Mouse (Mus musculus): ENCODE measurements around the gene Dvl1. TPM values are rescaled to one million over a fixed set of nuclear protein-coding genes. Genes with fewer than 3 reads are reported as not detected.

Dvl1 gene
- total RNA-seq, 2 experiments from 2014 or later, result 85.4 to 86.9 TPM

DNA sequence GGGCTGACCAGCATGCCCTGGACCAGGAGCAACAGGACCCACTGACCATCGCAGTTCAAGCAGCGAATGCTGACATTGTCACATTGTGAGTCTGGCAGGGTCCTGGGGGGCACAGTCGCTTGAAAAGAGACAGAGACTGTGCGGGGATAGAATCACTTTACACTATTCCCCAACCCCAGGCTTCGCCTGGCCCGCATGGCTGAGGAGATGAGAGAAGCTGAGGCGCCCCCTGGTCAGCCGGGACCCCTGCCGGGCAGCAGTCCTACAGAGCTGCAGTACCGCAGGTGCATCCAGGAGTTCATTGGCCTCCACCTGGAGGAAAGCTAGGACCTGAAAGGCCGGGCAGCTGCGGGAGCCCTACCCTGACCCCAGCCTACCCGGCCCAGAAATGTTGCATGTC, 58.4 kb downstream of the Dvl1 start:
- DNase-seq (ENCODE audit: low spot score in 2 of 2), result peak in 1 of 2 experiments; percentile 0

DNA sequence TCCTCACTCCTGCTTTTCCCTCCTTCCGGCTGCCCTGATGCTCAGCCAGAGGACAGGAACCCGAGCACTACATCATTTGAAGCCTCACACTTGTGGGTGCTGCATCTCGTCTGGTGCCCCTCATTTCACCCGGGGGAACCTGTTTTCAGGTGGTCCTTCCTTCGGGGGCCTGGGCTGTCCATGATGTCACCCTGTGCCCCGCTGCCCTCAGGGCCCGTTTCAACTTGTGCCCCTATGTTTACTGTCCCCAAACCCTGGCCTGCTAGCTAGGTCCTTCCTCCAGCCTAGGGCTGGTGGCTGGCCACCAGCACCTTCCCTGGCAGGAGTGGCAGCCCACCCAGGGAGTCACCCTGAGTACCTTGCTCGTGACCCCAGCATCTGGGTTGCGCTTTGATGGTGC, 58.9 kb downstream of the Dvl1 start:
- peak in 1 of 2 experiments; percentile 1 for DNase-seq (ENCODE audit: low spot score in 2 of 2)

DNA sequence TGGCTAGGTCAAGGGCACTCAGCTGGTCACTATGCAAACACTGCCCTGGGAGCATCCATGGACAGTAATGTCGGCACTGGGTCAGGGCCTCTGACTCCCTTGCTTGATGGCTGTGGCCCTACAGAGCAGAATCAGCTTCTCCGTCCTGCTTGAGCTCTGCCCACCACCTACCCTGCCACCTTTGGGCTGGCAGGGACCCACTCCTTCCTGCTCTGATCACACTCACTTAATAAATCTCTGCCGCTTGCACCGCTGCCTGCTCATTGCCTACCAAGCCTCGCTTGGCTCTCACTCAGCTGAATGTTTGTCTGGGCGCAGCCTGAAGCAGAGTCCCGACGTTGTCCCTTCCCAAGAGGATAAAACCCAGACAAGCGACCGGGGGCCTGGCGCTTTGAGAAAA, 59.8 kb downstream of the Dvl1 start:
- peak in 1 of 2 experiments; percentile 0 for DNase-seq (ENCODE audit: low spot score in 2 of 2)

DNA sequence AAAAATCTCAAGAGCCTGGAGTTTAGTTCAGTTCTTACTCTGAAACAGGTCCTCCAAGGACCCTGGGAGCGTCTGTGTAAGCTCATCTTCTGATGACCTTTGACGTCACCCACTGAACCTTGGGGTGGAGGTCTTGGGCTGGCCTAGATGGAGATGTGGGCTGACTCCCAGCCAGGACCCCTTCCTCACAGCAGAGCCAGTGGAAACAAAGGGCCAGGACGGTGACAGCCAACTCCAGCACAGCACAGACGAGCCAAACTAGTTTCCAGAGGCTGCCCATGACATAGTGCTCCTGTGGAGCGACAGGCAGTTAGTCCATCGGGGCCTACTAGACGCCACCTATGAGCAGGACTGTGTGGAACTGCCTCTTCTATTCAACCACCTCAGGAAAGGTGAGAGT, 61.1 kb downstream of the Dvl1 start:
- peak in 1 of 2 experiments; percentile 0 for DNase-seq (ENCODE audit: low spot score in 2 of 2)

DNA sequence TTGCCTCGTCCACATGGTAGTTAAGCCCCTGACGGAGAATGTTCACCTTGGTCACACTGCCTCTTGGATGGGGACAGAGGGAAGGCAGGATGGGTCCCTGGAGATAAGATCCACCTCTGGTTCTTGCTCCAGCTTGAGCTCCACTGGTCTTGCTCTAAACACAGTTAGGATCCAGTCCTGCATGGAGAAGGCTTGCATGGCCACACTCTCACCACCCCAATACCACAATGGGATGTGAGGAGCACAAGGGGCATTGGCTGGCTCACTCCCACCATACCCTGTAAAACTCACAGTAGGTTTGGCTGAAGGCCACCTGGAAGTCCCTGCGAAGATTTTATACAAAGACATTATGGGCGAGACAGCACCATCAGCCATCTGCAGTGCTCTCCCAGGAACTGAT, 61.5 kb downstream of the Dvl1 start:
- DNase-seq (ENCODE audit: low spot score in 2 of 2), result peak in 1 of 2 experiments; percentile 2

Other genes starting within 250 kb of the Dvl1 start
- gene Slc35e2, start 246.0 kb upstream of the Dvl1 start, total RNA-seq (2021), result 10 to 100 TPM; 39.3 to 42.3 TPM
- 10 to 100 TPM; 45.3 to 47.0 TPM for gene Cdk11b, start 222.5 kb upstream of the Dvl1 start, total RNA-seq (2021)
- not detected for gene Gm10563, start 202.0 kb upstream of the Dvl1 start, total RNA-seq (2021)
- gene Mmp23, start 194.0 kb upstream of the Dvl1 start, total RNA-seq (2021), result 1 to 10 TPM; 2.8 to 4.2 TPM
- gene Mib2, start 178.2 kb upstream of the Dvl1 start, total RNA-seq (2021), result 100 to 1,000 TPM; 106 to 112 TPM
- gene Fndc10, start 153.1 kb upstream of the Dvl1 start, total RNA-seq (2021), result 10 to 100 TPM; 23.3 to 23.5 TPM
- 10 to 100 TPM; 81.4 to 89.1 TPM for gene Ssu72, start 142.6 kb upstream of the Dvl1 start, total RNA-seq (2021)
- gene Tmem240, start 112.6 kb upstream of the Dvl1 start, total RNA-seq (2021), result 10 to 100 TPM; 35.8 to 39.5 TPM
- 10 to 100 TPM; 50.6 to 50.9 TPM for gene Atad3a, start 86.3 kb upstream of the Dvl1 start, total RNA-seq (2021)
- gene Vwa1, start 72.7 kb upstream of the Dvl1 start, total RNA-seq (2021), result 10 to 100 TPM; 10.4 to 11.9 TPM
- 10 to 100 TPM; 25.6 to 30.8 TPM for gene Tmem88b, start 61.5 kb upstream of the Dvl1 start, total RNA-seq (2021)
- not detected for gene Ankrd65, start 57.0 kb upstream of the Dvl1 start, total RNA-seq (2021)
- gene Mrpl20, start 44.5 kb upstream of the Dvl1 start, total RNA-seq (2021), result 10 to 100 TPM; 74.7 to 91.6 TPM
- 10 to 100 TPM; 70.4 to 79.3 TPM for gene Ccnl2, start 34.9 kb upstream of the Dvl1 start, total RNA-seq (2021)
- 100 to 1,000 TPM in 1 of 2 experiments, 10 to 100 TPM in 1; 97.4 to 106 TPM for gene Aurkaip1, start 16.1 kb upstream of the Dvl1 start, total RNA-seq (2021)
- gene Mxra8, start 7.7 kb upstream of the Dvl1 start, total RNA-seq (2021), result 1 to 10 TPM; 5.6 to 6.9 TPM
- under 1 TPM; 0.30 to 0.35 TPM for gene Tas1r3, start 16.0 kb downstream of the Dvl1 start, total RNA-seq (2021)
- gene Cptp, start 22.0 kb downstream of the Dvl1 start, total RNA-seq (2021), result 10 to 100 TPM; 31.9 to 33.2 TPM
- gene Ints11, start 22.1 kb downstream of the Dvl1 start, total RNA-seq (2021), result 10 to 100 TPM; 29.0 to 33.8 TPM
- 10 to 100 TPM; 45.8 to 54.9 TPM for gene Pusl1, start 44.4 kb downstream of the Dvl1 start, total RNA-seq (2021)
- gene Acap3, start 44.4 kb downstream of the Dvl1 start, total RNA-seq (2021), result 100 to 1,000 TPM; 105 to 120 TPM
- gene Ube2j2, start 96.4 kb downstream of the Dvl1 start, total RNA-seq (2021), result 10 to 100 TPM; 68.2 to 70.8 TPM
- 10 to 100 TPM; 15.7 to 16.8 TPM for gene C1qtnf12, start 114.9 kb downstream of the Dvl1 start, total RNA-seq (2021)
- gene B3galt6, start 145.2 kb downstream of the Dvl1 start, total RNA-seq (2021), result 10 to 100 TPM in 1 of 2 experiments, 1 to 10 TPM in 1; 9.3 to 10.3 TPM
- 100 to 1,000 TPM; 202 to 203 TPM for gene Sdf4, start 145.5 kb downstream of the Dvl1 start, total RNA-seq (2021)
- gene Tnfrsf4, start 166.4 kb downstream of the Dvl1 start, total RNA-seq (2021), result 1 to 10 TPM in 1 of 2 experiments, under 1 TPM in 1; 0.94 to 1.4 TPM
- gene Tnfrsf18, start 178.8 kb downstream of the Dvl1 start, total RNA-seq (2021), result not detected
- gene Ttll10, start 212.0 kb downstream of the Dvl1 start, total RNA-seq (2021), result under 1 TPM; 0.33 to 0.35 TPM

Measured in layer of hippocampus, adult 18-20 months (tissue).